Mouse (Mus musculus) small intestine, adult 2 months (tissue): ENCODE measurements around the gene Rpl36al.

ENCODE experiments used
- CTCF ChIP-seq: fragments of 200-500 bp; IDR thresholded peaks from 2 replicates; pipeline ENCODE4 v1.5.1; 2012; ENCODE audit warnings: low read depth, mild to moderate bottlenecking, control low read depth, inconsistent platforms, low read length, moderate library complexity, mixed read lengths; ENCODE audit not compliant: insufficient replicate concordance, insufficient read length; ENCODE audit errors: extremely low read depth
- POLR2A ChIP-seq: fragments of 200-500 bp; IDR thresholded peaks from 2 replicates; pipeline ENCODE4 v1.6.1; 2012; ENCODE audit warnings: low read depth, mild to moderate bottlenecking, control low read depth, inconsistent platforms, low read length, moderate library complexity

DNA sequence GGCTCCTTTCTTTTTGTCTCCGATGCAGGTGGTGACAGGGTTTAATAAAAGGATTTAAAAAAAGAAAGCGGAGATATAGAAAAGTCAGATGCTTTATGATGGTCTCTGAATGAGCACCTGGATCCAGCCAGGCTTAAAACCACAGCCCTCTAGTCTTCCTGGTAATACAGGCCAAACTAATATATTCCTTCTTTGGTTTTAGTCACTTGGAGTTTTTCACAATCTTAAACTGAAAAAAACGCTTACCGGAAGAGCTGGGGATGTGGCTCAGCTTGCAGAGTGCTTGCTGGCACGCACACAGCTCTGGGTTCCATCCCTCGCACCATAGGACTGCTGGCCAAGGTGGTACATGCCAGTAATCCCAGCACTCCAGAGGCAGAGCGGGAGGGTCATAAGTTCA lies 32.7 kb upstream of the Rpl36al start:
- TF ChIP-seq CTCF = no peak
- TF ChIP-seq POLR2A = no peak
